Mouse (Mus musculus) ES-Bruce4 (cell line): ENCODE measurements around the gene Klf14. TPM values are rescaled to one million over a fixed set of nuclear protein-coding genes. Genes with fewer than 3 reads are reported as not detected.
A peak's percentile ranks its signal among the peaks of the same experiment; 100 is the strongest.

Experiments used
- H3K27ac ChIP-seq: 2 replicates; pipeline ENCODE4 v1.5.1; 2012; ENCODE audit warnings: low read length, inconsistent platforms; ENCODE audit not compliant: insufficient read depth
- H3K27me3 ChIP-seq: 2 replicates; pipeline ENCODE4 v1.6.1; 2012; ENCODE audit warnings: mild to moderate bottlenecking, low read length, inconsistent platforms; ENCODE audit not compliant: control insufficient read depth, poor library complexity, insufficient read depth, severe bottlenecking
- H3K36me3 ChIP-seq: 2 replicates; pipeline ENCODE4 v1.6.1; 2012; ENCODE audit warnings: inconsistent platforms, mild to moderate bottlenecking, low read length, moderate library complexity; ENCODE audit not compliant: control insufficient read depth, poor library complexity, insufficient read depth, severe bottlenecking
- H3K4me1 ChIP-seq: one replicate; pipeline ENCODE4 v1.8.1; 2011; ENCODE audit warnings: low read length; ENCODE audit not compliant: control insufficient read depth, insufficient read depth
- H3K4me3 ChIP-seq: 2 replicates; pipeline ENCODE4 v1.5.1; 2011; ENCODE audit warnings: low read depth, mild to moderate bottlenecking, low read length
- H3K9ac ChIP-seq: 2 replicates; pipeline ENCODE4 v1.6.1; 2012; ENCODE audit warnings: low read depth, mild to moderate bottlenecking, inconsistent platforms; ENCODE audit not compliant: poor library complexity, severe bottlenecking
- H3K9me3 ChIP-seq: replicated peaks from 2 replicates; pipeline ENCODE4 v1.6.1; 2012; ENCODE audit warnings: mild to moderate bottlenecking, low read length, inconsistent platforms; ENCODE audit not compliant: control insufficient read depth, poor library complexity, insufficient read depth, severe bottlenecking
- CTCF ChIP-seq: IDR thresholded peaks from one replicate; pipeline ENCODE4 v1.8.1; 2011; ENCODE audit warnings: low read depth, low read length
- EP300 ChIP-seq: IDR thresholded peaks from 2 replicates; pipeline ENCODE4 v1.6.1; 2011; ENCODE audit warnings: low read depth, low read length; ENCODE audit not compliant: insufficient read depth
- POLR2A ChIP-seq: IDR thresholded peaks from one replicate; pipeline ENCODE4 v1.8.1; 2011; ENCODE audit warnings: low read length; ENCODE audit not compliant: insufficient read depth
- polyA plus RNA-seq: library from polyadenylated mRNA; stranded (reverse); fragments of >200 nt; gene quantifications from 2 replicates; pipeline ENCODE4 v1.2.4, GENCODE M21; 2011; ENCODE audit warnings: low read depth; ENCODE audit not compliant: missing spikeins, insufficient read depth, insufficient read length

Gene Klf14
- polyA plus RNA-seq, 1 experiment = not detected

DNA sequence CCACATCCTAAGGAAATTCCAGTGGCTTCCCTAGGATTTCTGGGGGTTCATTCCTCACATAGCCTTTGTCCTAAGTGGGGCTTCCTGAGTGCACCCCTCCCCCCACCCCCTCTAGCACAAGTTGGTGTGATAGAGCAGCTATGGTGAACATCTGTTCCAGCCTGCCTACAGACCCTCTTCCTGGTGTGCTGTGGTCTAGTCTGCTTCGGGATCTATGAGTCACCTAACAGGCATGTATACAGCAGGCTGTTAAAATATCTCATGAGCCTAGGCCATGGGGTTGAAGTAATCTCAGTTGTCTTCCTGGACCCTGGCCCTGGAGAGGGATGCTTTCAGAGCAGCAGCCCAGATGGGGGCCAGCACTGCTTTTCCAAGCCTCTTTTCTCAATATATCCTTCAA lies 19.7 kb upstream of the Klf14 start:
- Histone ChIP-seq H3K4me1 (no peaks in the 10 kb centered on the region), H3K9me3 (no peaks in the 10 kb centered on the region), H3K27ac (no peak overlapping the region), H3K27me3 (no peaks in the 10 kb centered on the region; the same call in 1 of the 2 replicates), H3K9ac (no peak overlapping the region), H3K4me3 (no peak overlapping the region), H3K36me3 (no peaks in the 10 kb centered on the region)
- TF ChIP-seq CTCF = no peak
- TF ChIP-seq POLR2A = no peak
- TF ChIP-seq EP300 = no peak

GRCm38 (mm10) chr6:30972121-30972520 lies 13.2 kb upstream of the Klf14 start:
- no peak for TF ChIP-seq EP300
- no peak for TF ChIP-seq CTCF
- no peak for TF ChIP-seq POLR2A
- no peak overlapping the region for H3K27ac ChIP-seq

DNA sequence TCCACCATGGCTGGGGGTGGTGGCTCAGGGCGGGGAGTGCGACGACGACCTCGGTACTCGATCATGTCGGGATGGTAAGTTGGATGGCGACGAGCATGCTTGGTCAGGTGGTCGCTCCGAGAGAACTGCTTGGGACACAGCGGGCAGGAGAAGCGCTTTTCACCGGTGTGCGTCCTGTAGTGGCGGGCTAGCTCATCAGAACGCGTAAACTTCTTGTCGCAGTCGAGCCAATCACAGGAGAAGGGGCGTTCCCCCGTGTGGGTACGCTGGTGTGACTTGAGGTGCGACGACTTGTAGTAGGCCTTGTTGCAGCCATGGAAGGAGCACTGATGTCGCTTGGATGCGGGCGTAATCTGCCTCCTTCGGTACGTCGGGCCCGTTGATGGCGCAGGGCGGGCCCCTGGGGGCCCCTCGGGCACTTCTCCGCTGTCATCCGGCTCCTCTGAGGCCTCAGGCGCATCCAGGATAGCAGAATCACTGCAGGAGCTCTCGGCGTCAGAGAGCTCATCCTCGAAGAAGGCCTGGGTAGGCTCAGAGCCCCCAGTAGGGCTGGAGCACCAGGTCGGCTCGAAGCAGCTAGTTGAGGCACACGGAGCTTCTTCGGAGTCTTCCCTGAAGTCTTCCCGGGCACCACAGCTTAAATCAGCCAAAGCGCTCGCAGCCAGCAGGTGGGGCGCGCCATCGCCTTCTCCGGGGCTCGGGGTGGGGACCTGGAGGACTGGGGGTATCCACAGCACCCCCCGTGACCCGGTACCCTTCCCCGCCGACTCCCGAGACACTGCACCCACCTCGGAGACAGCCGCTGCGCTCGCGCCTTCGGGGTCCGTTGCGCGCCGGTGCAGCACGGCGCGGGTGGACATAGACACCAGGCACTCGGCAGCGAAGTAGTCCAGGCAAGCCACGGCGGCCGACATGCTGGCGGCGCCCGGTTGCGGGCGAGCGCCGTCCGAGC lies 818 bp downstream of the Klf14 start:
- Histone ChIP-seq H3K27me3 (peaks cover 17% of the 10 kb centered on the region), H3K9ac (peak overlapping the region; percentile 30), H3K4me3 (peak overlapping the region; percentile 63), H3K36me3 (no peaks in the 10 kb centered on the region), H3K4me1 (no peaks in the 10 kb centered on the region), H3K9me3 (no peaks in the 10 kb centered on the region), H3K27ac (no peak overlapping the region)
- TF ChIP-seq CTCF (no peak), EP300 (0 out of 2 replicates have a peak, but pooled peaks have one; percentile 19)

More at GRCm38 (mm10) chr6:30972121-30972520, 13.2 kb upstream of the Klf14 start:
- Histone ChIP-seq H3K36me3 (no peaks in the 10 kb centered on the region), H3K9ac (no peak overlapping the region), H3K4me1 (no peaks in the 10 kb centered on the region), H3K9me3 (no peaks in the 10 kb centered on the region), H3K27me3 (peaks cover 2% of the 10 kb centered on the region; the same call in 1 of the 2 replicates), H3K4me3 (no peak overlapping the region)

DNA sequence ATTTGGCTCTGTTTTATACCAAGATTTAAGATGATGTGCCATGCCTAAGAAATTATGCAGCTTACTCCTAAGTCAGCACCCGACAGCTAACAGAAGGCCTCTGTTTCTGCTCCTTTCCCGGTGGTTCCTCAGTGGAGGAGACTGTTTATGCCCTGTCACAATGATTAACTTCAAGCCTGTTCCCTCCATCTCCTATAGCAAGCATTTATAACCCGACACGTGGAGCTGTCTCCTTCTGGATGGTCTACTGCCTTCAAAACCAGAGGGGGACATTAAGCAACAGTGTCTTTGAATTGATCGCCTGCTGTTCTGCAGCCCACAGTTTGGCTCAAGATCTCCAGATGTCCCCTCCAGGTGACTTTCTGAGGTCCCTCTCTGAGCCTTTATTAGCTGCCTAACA lies 19.6 kb downstream of the Klf14 start:
- Histone ChIP-seq H3K4me1 (no peaks in the 10 kb centered on the region), H3K9me3 (no peaks in the 10 kb centered on the region), H3K9ac (no peak overlapping the region), H3K4me3 (no peak overlapping the region), H3K36me3 (no peaks in the 10 kb centered on the region), H3K27me3 (no peaks in the 10 kb centered on the region), H3K27ac (no peak overlapping the region)
- no peak for TF ChIP-seq POLR2A
- no peak for TF ChIP-seq CTCF
- TF ChIP-seq EP300 = no peak

- no peak overlapping the region for H3K27ac ChIP-seq
- no peaks in the 10 kb centered on the region; the same call in 1 of the 2 replicates for H3K27me3 ChIP-seq
- no peak overlapping the region for H3K4me3 ChIP-seq
- H3K4me1 ChIP-seq = no peaks in the 10 kb centered on the region
- H3K9me3 ChIP-seq = no peaks in the 10 kb centered on the region
- TF ChIP-seq POLR2A (no peak), CTCF (no peak), EP300 (no peak)
- no peaks in the 10 kb centered on the region for H3K36me3 ChIP-seq
- H3K9ac ChIP-seq = no peak overlapping the region
These were observed 36.1 kb downstream of the Klf14 start for GRCm38 (mm10) chr6:30922821-30923220.

GRCm38 (mm10) chr6:30921826-30922225 lies 37.1 kb downstream of the Klf14 start:
- H3K4me1 ChIP-seq = no peaks in the 10 kb centered on the region
- no peaks in the 10 kb centered on the region for H3K9me3 ChIP-seq
- no peak overlapping the region for H3K27ac ChIP-seq
- no peaks in the 10 kb centered on the region for H3K36me3 ChIP-seq
- TF ChIP-seq CTCF (no peak), POLR2A (no peak), EP300 (no peak)
- H3K9ac ChIP-seq = no peak overlapping the region
- no peaks in the 10 kb centered on the region; the same call in 1 of the 2 replicates for H3K27me3 ChIP-seq
- H3K4me3 ChIP-seq = no peak overlapping the region
